ENCODE assay signal across 8 mouse cellular contexts in genomic region chr16:13667878-13668343, GRCm38 (mm10). TPM values are rescaled to one million over a fixed set of nuclear protein-coding genes. Genes with fewer than 3 reads are reported as not detected.
A peak's percentile ranks its signal among the peaks of the same experiment; 100 is the strongest.
DNase-seq lines count a peak whose midpoint lies in the region; ATAC-seq and TF ChIP-seq lines count a peak whose summit lies in the region.

TSS of gene Parn (minus strand) at chr16:13668170.

- TF ChIP-seq CTCF in E14TG2a.4 (conservative IDR thresholded peaks at IDR 0.05; ENCODE audit: low read length) = no peak
- no peak for TF ChIP-seq CTCF in liver, postnatal 0 days (IDR thresholded peaks at IDR 0.05; ENCODE audit: low read depth)

- WGBS in forebrain, embryonic 13.5 days = under 1% methylated on average over 35 of the region's 35 CpGs
- WGBS in large intestine, adult 2 months = under 1% methylated on average over 35 of the region's 35 CpGs
- 1% methylated on average over 35 of the region's 35 CpGs for WGBS in liver, postnatal 0 days (ENCODE audit: insufficient replicate concordance)
- under 1% methylated on average over 32 of the region's 35 CpGs for WGBS in neural tube, embryonic 14.5 days

- H3K4me3 ChIP-seq in E14TG2a.4 (replicated peaks; ENCODE audit: low read length) = peak within 1 kb of the TSS; percentile 93
- peak within 1 kb of the TSS; percentile 76 for H3K4me3 ChIP-seq in forebrain, embryonic 13.5 days
- H3K4me3 ChIP-seq in liver, postnatal 0 days (ENCODE audit: low read depth, low read length) = peak within 1 kb of the TSS; percentile 62
- H3K4me3 ChIP-seq in neural tube, embryonic 14.5 days (ENCODE audit: low read depth, low read length) = peak within 1 kb of the TSS; percentile 67

- peak within 1 kb of the TSS; percentile 88 for H3K9ac ChIP-seq in forebrain, embryonic 13.5 days
- peak within 1 kb of the TSS; percentile 65 for H3K9ac ChIP-seq in liver, postnatal 0 days (replicated peaks)
- peak within 1 kb of the TSS; percentile 78 for H3K9ac ChIP-seq in neural tube, embryonic 14.5 days (replicated peaks; ENCODE audit: low read depth, low read length)

- intact Hi-C loops in heart, postnatal 10 days (cut with DNase I) = loop anchor here (5.0 kb wide), 1 partner anchor 231 kb away; no protein-coding TSS in a partner anchor

- peak within 1 kb of the TSS; percentile 62 for H3K27ac ChIP-seq in forebrain, embryonic 13.5 days
- peak within 1 kb of the TSS; percentile 59 for H3K27ac ChIP-seq in liver, postnatal 0 days (ENCODE audit: low read depth)
- H3K27ac ChIP-seq in neural tube, embryonic 14.5 days (ENCODE audit: low read depth, low read length) = peak within 1 kb of the TSS; percentile 76

- peaks cover 43% of the 10 kb centered on the region for H3K4me1 ChIP-seq in E14TG2a.4 (replicated peaks; ENCODE audit: low read depth, low read length)
- H3K4me1 ChIP-seq in forebrain, embryonic 13.5 days = peaks cover 13% of the 10 kb centered on the region
- H3K4me1 ChIP-seq in liver, postnatal 0 days (ENCODE audit: insufficient read depth) = peaks cover 21% of the 10 kb centered on the region
- H3K4me1 ChIP-seq in neural tube, embryonic 14.5 days (ENCODE audit: control insufficient read depth, insufficient read depth, low read length) = peaks cover 12% of the 10 kb centered on the region

- ATAC-seq in forebrain, embryonic 13.5 days = peak; percentile 94
- peak; percentile 62 for ATAC-seq in liver, postnatal 0 days
- ATAC-seq in neural tube, embryonic 14.5 days (ENCODE audit: low read depth) = peak; percentile 94

- no peak for TF ChIP-seq EP300 in liver, postnatal 0 days (IDR thresholded peaks at IDR 0.05; ENCODE audit: low read depth)

- DNase-seq in c-Kit-positive CD71-positive TER-119-positive erythroid progenitor cells, embryonic 14.5 days (ENCODE audit: low spot score) = peak; percentile 88
- peak; percentile 94 to 95 for DNase-seq in heart, postnatal 10 days
- DNase-seq in large intestine, adult 2 months (ENCODE audit: low read depth, low spot score) = peak; percentile 73
- peak; percentile 94 for DNase-seq in liver, postnatal 0 days
- peak; percentile 94 for DNase-seq in testis, postnatal 10 days (ENCODE audit: low spot score)

- peak within 1 kb of the TSS; percentile 83 for H3K4me2 ChIP-seq in forebrain, embryonic 13.5 days
- H3K4me2 ChIP-seq in liver, postnatal 0 days (ENCODE audit: low read depth, low read length) = peak within 1 kb of the TSS; percentile 83
- peak within 1 kb of the TSS; percentile 87 for H3K4me2 ChIP-seq in neural tube, embryonic 14.5 days (ENCODE audit: low read depth, low read length)

- H3K27me3 ChIP-seq in E14TG2a.4 (ENCODE audit: insufficient read depth, low read length) = no peaks in the 10 kb centered on the region
- H3K27me3 ChIP-seq in forebrain, embryonic 13.5 days = no peaks in the 10 kb centered on the region
- H3K27me3 ChIP-seq in liver, postnatal 0 days (ENCODE audit: insufficient read depth, low read length) = no peaks in the 10 kb centered on the region
- no peaks in the 10 kb centered on the region for H3K27me3 ChIP-seq in neural tube, embryonic 14.5 days (ENCODE audit: control insufficient read depth, insufficient read depth, low read length)

- H3K9me3 ChIP-seq in E14TG2a.4 (ENCODE audit: low read length) = no peaks in the 10 kb centered on the region
- H3K9me3 ChIP-seq in forebrain, embryonic 13.5 days (replicated peaks) = no peaks in the 10 kb centered on the region
- H3K9me3 ChIP-seq in liver, postnatal 0 days (ENCODE audit: low read length) = no peaks in the 10 kb centered on the region
- no peaks in the 10 kb centered on the region for H3K9me3 ChIP-seq in neural tube, embryonic 14.5 days (ENCODE audit: control insufficient read depth, low read length)

- peaks cover 35% of the 10 kb centered on the region for H3K36me3 ChIP-seq in E14TG2a.4 (ENCODE audit: insufficient read depth, low read length)
- peaks cover 24% of the 10 kb centered on the region for H3K36me3 ChIP-seq in forebrain, embryonic 13.5 days (ENCODE audit: poor library complexity, severe bottlenecking)
- H3K36me3 ChIP-seq in liver, postnatal 0 days (replicated peaks; ENCODE audit: insufficient read depth, low read length) = peaks cover 7% of the 10 kb centered on the region
- H3K36me3 ChIP-seq in neural tube, embryonic 14.5 days (ENCODE audit: control insufficient read depth, insufficient read depth, low read length) = no peaks in the 10 kb centered on the region; the same call in 1 of the 2 replicates

RNA-seq across cellular contexts. Expression of gene Parn, which starts in this region (rescaled TPM):
- 39.5 and 41.3 TPM in 2 replicates for polyA plus RNA-seq in forebrain, embryonic 13.5 days (2015; fragmentation: Nextera tagmentation; extraction: Ambion mirVana)
- total RNA-seq in heart, postnatal 10 days (2021) = 10 to 100 TPM; 18.1 to 18.4 TPM
- polyA plus RNA-seq in large intestine, adult 2 months (2012; rRNA removed) = 7.5 and 7.6 TPM in 2 replicates
- 13.6 and 13.8 TPM in 2 replicates for polyA plus RNA-seq in liver, postnatal 0 days (2015; fragmentation: Nextera tagmentation; extraction: Ambion mirVana)
- polyA plus RNA-seq in neural tube, embryonic 14.5 days (2014; fragmentation: Nextera tagmentation; extraction: Ambion mirVana) = 29.1 and 35.1 TPM in 2 replicates

Comparison
In these comparisons a context has a peak if more than half of its experiments do, and no peak if none do; other contexts are left out.
1. Peak in every context shown above with its lines: DNase-seq, ATAC-seq, H3K4me3 ChIP-seq and H3K27ac ChIP-seq.